Mouse (Mus musculus) E14TG2a.4 (cell line): ENCODE data around the gene Dusp11.
"Not testable (repeated sequence)": the region's sequence is repeated elsewhere in the genome, so short reads cannot be mapped to it uniquely, and the experiment has no call there.

Experiments
- H3K27me3 ChIP-seq: 2 replicates; pipeline ENCODE4 v1.6.1; 2014; ENCODE audit warnings: low read length, control low read depth; ENCODE audit not compliant: insufficient read depth
- H3K36me3 ChIP-seq: 2 replicates; pipeline ENCODE4 v1.6.1; 2014; ENCODE audit warnings: low read length, control low read depth; ENCODE audit not compliant: insufficient read depth
- H3K4me1 ChIP-seq: replicated peaks from 2 replicates; pipeline ENCODE4 v1.6.1; 2014; ENCODE audit warnings: low read depth, low read length, control low read depth
- H3K4me3 ChIP-seq: replicated peaks from 2 replicates; pipeline ENCODE4 v1.5.1; 2014; ENCODE audit warnings: mild to moderate bottlenecking, low read length
- H3K9me3 ChIP-seq: 2 replicates; pipeline ENCODE4 v1.6.1; 2014; ENCODE audit warnings: low read length, control low read depth
- CTCF ChIP-seq: conservative IDR thresholded peaks from 2 replicates; pipeline ENCODE4 v1.5.1; 2014; ENCODE audit warnings: low read length
- NANOG ChIP-seq: IDR thresholded peaks from 2 replicates; pipeline ENCODE4 v1.6.1; 2014; ENCODE audit warnings: borderline replicate concordance, low read length, mixed read lengths
- POU5F1 ChIP-seq: IDR thresholded peaks from 2 replicates; pipeline ENCODE4 v1.6.1; 2014; ENCODE audit warnings: low read length, borderline replicate concordance

The Dusp11 gene

GRCm38 (mm10) chr6:85908341-85908740, 53.1 kb downstream of the Dusp11 start:
- TF ChIP-seq POU5F1 (no peak), CTCF (no peak), NANOG (no peak)

DNA sequence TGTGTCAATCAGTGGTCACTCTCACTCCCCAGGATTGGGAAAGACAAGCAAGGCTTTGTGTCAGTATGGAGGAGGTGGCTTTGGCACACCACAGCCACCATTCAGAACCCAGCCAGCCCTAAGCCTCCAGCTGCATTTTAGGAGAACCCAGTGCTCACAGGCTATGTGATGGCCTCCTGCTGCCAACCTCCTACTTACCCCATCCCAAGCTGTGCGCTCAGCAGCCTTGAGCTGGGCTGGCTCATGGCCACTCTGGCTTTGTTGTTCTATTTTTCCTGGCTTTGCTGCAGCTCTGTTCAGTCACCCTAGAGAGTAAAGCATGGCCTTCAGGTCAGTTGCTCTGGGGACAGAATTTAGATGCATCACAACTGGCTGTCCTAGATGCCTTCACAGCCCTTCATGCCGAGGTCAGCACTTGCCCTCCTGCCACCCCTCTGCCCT, 54.5 kb downstream of the Dusp11 start:
- not testable (repeated sequence) for H3K9me3 ChIP-seq, H3K4me1 ChIP-seq, H3K4me3 ChIP-seq, H3K27me3 ChIP-seq, H3K36me3 ChIP-seq

More at GRCm38 (mm10) chr6:85908341-85908740, 53.1 kb downstream of the Dusp11 start:
- Histone ChIP-seq H3K27me3 (peaks cover 3% of the 10 kb centered on the region; the same call in 1 of the 2 replicates), H3K36me3 (no peaks in the 10 kb centered on the region), H3K4me1 (peaks cover 5% of the 10 kb centered on the region; the same call in 1 of the 2 replicates), H3K9me3 (no peaks in the 10 kb centered on the region), H3K4me3 (no peak overlapping the region)

DNA sequence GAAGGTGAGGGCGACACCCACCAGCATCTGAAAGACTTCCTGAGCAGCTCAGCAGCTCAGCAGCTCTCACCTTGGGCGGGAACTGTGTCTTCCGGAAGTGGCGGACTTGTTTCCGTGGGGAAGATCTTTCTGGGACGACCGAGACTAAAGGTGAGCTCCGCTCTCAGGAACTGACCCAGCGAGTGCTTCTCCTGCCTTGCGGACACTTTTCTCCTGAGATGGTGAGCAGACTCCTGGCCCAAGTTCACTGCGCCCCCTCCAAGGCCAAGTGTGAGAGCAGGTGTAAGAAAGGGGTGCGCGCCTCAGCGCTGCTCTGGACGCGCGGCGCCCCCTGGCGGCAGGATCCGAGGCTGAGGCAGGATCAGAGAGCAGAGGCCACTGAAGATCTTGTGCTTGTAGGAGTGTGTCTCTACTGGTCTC, 56.8 kb downstream of the Dusp11 start, which contains the start of gene Nat8f4:
Gene Nat8f4 (minus strand): TSS at position 243 of the 420 bp plus-strand sequence.
- TF ChIP-seq CTCF: peak; percentile 10; the same call in 1 of the 2 replicates
- peak within 1 kb of the TSS; percentile 73 for H3K4me3 ChIP-seq
- H3K36me3 ChIP-seq, H3K27me3 ChIP-seq, H3K9me3 ChIP-seq, H3K4me1 ChIP-seq: not testable (repeated sequence)

DNA sequence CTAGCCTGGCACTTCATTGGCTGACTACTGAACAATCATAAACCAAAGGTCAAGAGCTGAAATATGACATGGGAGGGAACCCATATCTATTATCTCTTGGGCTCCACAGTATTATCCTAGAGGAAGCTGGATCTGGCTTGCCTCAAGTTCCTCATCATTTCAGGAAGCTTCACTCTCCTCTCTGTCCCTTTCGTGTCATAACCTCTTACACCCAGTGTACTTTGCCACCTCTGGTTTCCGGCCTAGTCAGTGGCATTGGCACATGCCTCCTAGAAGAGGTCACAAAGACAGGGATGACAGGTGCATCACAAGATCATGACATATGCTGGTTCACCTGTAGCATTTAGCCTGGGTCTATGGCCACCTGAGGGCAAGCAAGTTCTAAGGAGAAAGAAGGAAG, 59.2 kb downstream of the Dusp11 start:
- Histone ChIP-seq H3K27me3 (no peaks in the 10 kb centered on the region; the same call in 1 of the 2 replicates), H3K4me3 (no peak overlapping the region), H3K36me3 (no peaks in the 10 kb centered on the region), H3K9me3 (no peaks in the 10 kb centered on the region), H3K4me1 (peaks cover 5% of the 10 kb centered on the region; the same call in 1 of the 2 replicates)
- TF ChIP-seq NANOG: no peak
- no peak for TF ChIP-seq POU5F1
- no peak for TF ChIP-seq CTCF

GRCm38 (mm10) chr6:85898596-85899475, 62.6 kb downstream of the Dusp11 start:
- not testable (repeated sequence) for H3K36me3 ChIP-seq, H3K27me3 ChIP-seq, H3K4me1 ChIP-seq, H3K4me3 ChIP-seq
- peaks cover 11% of the 10 kb centered on the region for H3K9me3 ChIP-seq

DNA sequence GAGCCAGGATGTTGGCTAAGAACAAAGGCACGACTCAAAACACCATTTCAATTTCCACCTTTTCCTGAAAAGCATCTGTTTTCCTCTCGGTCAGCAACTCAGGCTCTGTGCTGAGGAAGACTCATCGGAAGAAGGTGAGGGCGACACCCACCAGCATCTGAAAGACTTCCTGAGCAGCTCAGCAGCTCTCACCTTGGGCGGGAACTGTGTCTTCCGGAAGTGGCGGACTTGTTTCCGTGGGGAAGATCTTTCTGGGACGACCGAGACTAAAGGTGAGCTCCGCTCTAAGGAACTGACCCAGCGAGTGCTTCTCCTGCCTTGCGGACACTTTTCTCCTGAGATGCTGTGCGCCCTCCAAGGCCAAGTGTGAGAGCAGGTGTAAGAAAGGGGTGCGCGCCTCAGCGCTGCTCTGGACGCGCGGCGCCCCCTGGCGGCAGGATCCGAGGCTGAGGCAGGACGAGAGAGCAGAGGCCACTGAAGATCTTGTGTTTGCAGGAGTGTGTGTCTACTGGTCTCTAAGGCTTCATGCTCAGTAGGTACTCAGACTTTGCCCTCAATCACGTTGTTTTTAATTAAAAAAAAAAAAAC, 66.3 kb downstream of the Dusp11 start:
- not testable (repeated sequence) for H3K4me1 ChIP-seq, H3K36me3 ChIP-seq, H3K27me3 ChIP-seq
- H3K9me3 ChIP-seq: peaks cover 46% of the 10 kb centered on the region
- H3K4me3 ChIP-seq: 0 out of 2 replicates have a peak overlapping the region, but pooled peaks have one; percentile 20
